Mouse (Mus musculus) CD4-positive, CD25-positive, alpha-beta regulatory T cell, adult 9 weeks (primary cell): ENCODE data around the gene 1700014D04Rik. TPM values are rescaled to one million over a fixed set of nuclear protein-coding genes. Genes with fewer than 3 reads are reported as not detected.

Experiments
- polyA plus RNA-seq: library from polyadenylated mRNA; unstranded; fragments of 100-300 nt; shearing (Covaris generic); gene quantifications from one replicate; pipeline ENCODE4 v1.2.1, GENCODE M21; 2017

Gene 1700014D04Rik
- not detected for polyA plus RNA-seq

DNA sequence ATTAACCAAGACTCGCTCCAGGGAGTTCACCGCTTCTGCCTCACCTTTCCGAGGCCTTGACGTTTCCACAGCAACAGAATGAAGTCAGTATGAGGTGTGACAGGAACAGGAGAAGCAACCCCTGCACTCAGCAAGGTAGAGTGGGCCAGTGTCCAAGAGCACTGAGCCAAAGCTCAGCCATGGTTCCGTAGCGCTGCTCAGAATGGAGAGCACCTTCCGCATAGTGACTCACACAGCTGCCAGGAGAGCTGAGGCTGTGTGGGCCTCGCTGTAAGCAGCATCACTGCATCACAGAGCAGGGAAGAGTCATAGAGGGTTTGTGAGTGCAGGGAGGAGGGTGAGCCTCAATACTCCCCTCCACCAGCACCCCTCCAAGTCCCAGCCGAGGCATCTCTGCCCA lies at the start of gene 1700014D04Rik:
1700014D04Rik (minus strand) TSS at position 42 of the 400 bp plus-strand sequence.

GRCm38 (mm10) chr13:59782145-59782544 lies 35.6 kb upstream of the 1700014D04Rik start, which contains the start of gene Gm49354:
Gm49354 (minus strand) TSS chr13:59782245.

GRCm38 (mm10) chr13:59769296-59770163 lies 23.0 kb upstream of the 1700014D04Rik start, which contains the start of gene Isca1:
Isca1 (minus strand) TSS chr13:59769810.

GRCm38 (mm10) chr13:59731652-59732051 lies 14.9 kb downstream of the 1700014D04Rik start, which contains the start of gene Spata31d1d:
Spata31d1d (minus strand) TSS chr13:59731752.

GRCm38 (mm10) chr13:59711984-59712383 lies 34.6 kb downstream of the 1700014D04Rik start, which contains the start of gene Spata31d1b:
Spata31d1b (plus strand) TSS chr13:59712284.

DNA sequence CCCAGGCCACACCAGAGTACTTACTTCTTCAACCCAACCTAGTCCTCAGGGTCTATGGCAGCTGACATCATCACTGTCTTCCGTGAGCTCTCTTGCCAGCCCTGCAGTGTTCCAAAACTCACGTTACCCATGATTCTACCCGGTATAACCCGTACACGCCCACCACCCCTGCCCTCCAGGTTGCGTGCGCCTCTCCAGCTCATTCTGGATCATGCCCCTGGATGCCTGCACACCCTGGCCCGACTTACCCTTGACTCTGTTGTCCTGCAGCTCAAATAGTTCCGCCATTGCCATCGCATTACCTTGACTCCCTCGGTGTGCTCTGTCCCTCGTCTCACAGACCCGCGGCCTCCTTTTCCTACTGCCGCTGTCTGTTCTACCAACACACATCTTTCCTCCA lies 36.3 kb downstream of the 1700014D04Rik start, which contains the start of gene Spata31d1a:
Spata31d1a (minus strand) TSS at position 101 of the 400 bp plus-strand sequence.

DNA sequence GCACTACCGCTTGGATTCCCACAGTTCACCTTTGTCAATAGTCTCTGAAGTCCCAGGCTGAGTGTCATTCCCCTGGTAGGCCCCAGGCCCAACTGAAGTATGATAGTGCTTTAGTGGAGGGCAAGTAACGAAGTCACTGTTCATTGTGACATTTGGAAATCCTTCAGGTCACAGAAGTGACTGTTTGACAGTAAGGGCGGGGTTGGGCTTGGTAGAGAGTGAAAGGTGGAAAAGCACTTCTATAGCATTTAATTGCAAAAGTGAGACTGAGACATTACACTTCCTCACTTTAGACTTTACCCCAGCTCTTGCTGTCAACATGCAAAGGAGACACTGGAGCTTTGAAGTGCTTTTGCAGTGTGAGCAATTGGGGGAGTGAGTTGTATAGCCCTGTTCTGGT lies 52.5 kb downstream of the 1700014D04Rik start, which contains the start of gene 4921517D22Rik:
4921517D22Rik (minus strand) TSS at position 101 of the 400 bp plus-strand sequence.

Other genes with a start within 250 kb of the 1700014D04Rik start
- gene Agtpbp1, start 161.5 kb downstream of the 1700014D04Rik start, polyA plus RNA-seq = 21.1 TPM
- 76.9 TPM for gene Naa35, start 161.5 kb downstream of the 1700014D04Rik start, polyA plus RNA-seq
- gene Golm1, start 70.9 kb downstream of the 1700014D04Rik start, polyA plus RNA-seq = 42.1 TPM
- not detected for gene 4921517D22Rik, start 52.6 kb downstream of the 1700014D04Rik start, polyA plus RNA-seq
- gene Spata31d1a, start 36.4 kb downstream of the 1700014D04Rik start, polyA plus RNA-seq = 0.36 TPM
- not detected for gene Spata31d1b, start 34.5 kb downstream of the 1700014D04Rik start, polyA plus RNA-seq
- not detected for gene Spata31d1d, start 15.0 kb downstream of the 1700014D04Rik start, polyA plus RNA-seq
- gene Isca1, start 23.1 kb upstream of the 1700014D04Rik start, polyA plus RNA-seq = 73.8 TPM
- not detected for gene Gm49354, start 35.5 kb upstream of the 1700014D04Rik start, polyA plus RNA-seq
- gene Tut7, start 76.4 kb upstream of the 1700014D04Rik start, polyA plus RNA-seq = 138 TPM